Mouse (Mus musculus) neural tube, embryonic 12.5 days (tissue): ENCODE results near the gene Snrnp200. TPM values are rescaled to one million over a fixed set of nuclear protein-coding genes. Genes with fewer than 3 reads are reported as not detected.

Source experiments
- ATAC-seq: fragments of 200-750 bp; cut with Nextera tagmentation; 2 replicates; pipeline ENCODE4 v1.8.0; 2017; ENCODE audit warnings: low read depth, mild to moderate bottlenecking, moderate TSS enrichment, moderate library complexity; ENCODE audit not compliant: low FRiP score
- H3K27ac ChIP-seq: fragments of 300-500 bp; sonication (generic); 2 replicates; pipeline ENCODE4 v1.5.1; 2016
- H3K27me3 ChIP-seq: fragments of 300-500 bp; sonication (generic); replicated peaks from 2 replicates; pipeline ENCODE4 v1.6.1; 2016; ENCODE audit warnings: mild to moderate bottlenecking
- H3K36me3 ChIP-seq: fragments of 300-500 bp; sonication (generic); 2 replicates; pipeline ENCODE4 v1.6.1; 2016; ENCODE audit warnings: mild to moderate bottlenecking
- H3K4me1 ChIP-seq: fragments of 300-500 bp; sonication (generic); 2 replicates; pipeline ENCODE4 v1.6.1; 2016
- H3K4me2 ChIP-seq: fragments of 300-500 bp; sonication (generic); replicated peaks from 2 replicates; pipeline ENCODE4 v1.6.1; 2016; ENCODE audit warnings: mild to moderate bottlenecking
- H3K4me3 ChIP-seq: fragments of 300-500 bp; sonication (generic); 2 replicates; pipeline ENCODE4 v1.5.1; 2016
- H3K9ac ChIP-seq: fragments of 300-500 bp; sonication (generic); 2 replicates; pipeline ENCODE4 v1.6.1; 2016; ENCODE audit warnings: mild to moderate bottlenecking
- H3K9me3 ChIP-seq: fragments of 300-500 bp; sonication (generic); 2 replicates; pipeline ENCODE4 v1.6.1; 2016; ENCODE audit warnings: mild to moderate bottlenecking
- WGBS: fragments of 180-500 bp; shearing (Covaris S2); methylation state at CpG from one replicate; pipeline ENCODE4 v1.1.7; 2016; 5-methylcytosine and 5-hydroxymethylcytosine counted together
- polyA plus RNA-seq: library from polyadenylated mRNA; unstranded; fragments of >200 nt; fragmentation: Nextera tagmentation; extraction: Ambion mirVana; gene quantifications from 2 replicates; pipeline ENCODE4 v1.2.1, GENCODE M21; 2016

Gene Snrnp200
- polyA plus RNA-seq, 1 experiment from 2014 or later: 76.8 TPM

DNA sequence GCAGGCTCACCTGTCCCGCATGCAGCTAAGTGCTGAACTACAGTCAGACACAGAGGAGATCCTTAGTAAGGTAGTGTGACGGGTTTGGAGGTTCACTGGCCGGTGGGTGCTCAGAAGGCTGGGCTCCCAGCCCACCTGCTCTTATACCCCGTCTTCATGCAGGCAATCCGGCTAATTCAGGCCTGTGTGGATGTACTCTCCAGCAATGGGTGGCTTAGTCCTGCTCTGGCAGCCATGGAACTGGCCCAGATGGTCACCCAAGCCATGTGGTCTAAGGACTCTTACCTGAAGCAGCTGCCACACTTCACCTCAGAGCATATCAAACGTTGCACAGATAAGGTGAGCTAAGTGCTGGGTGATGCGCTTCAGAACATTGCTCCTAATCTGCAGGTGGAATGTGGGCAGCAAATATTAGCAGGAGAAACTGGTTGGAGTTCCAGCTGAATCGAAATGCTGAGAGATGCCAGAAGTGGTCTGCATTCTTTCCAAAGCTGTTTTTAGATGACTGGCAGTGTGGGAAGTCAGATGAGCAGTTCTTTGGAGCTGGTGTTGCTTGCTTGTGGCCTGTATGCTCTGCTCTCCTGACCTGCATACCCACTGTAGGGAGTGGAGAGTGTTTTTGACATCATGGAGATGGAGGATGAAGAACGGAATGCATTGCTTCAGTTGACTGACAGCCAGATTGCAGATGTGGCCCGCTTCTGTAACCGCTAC, 29.9 kb downstream of the Snrnp200 start:
- Histone ChIP-seq H3K4me2 (no peak overlapping the region), H3K36me3 (peaks cover 90% of the 10 kb centered on the region), H3K4me3 (no peak overlapping the region), H3K9ac (no peak overlapping the region), H3K27me3 (no peaks in the 10 kb centered on the region), H3K27ac (no peak overlapping the region), H3K9me3 (no peaks in the 10 kb centered on the region), H3K4me1 (no peaks in the 10 kb centered on the region)
- ATAC-seq: no peak
- 94% methylated on average over 11 of the region's 11 CpGs for WGBS

DNA sequence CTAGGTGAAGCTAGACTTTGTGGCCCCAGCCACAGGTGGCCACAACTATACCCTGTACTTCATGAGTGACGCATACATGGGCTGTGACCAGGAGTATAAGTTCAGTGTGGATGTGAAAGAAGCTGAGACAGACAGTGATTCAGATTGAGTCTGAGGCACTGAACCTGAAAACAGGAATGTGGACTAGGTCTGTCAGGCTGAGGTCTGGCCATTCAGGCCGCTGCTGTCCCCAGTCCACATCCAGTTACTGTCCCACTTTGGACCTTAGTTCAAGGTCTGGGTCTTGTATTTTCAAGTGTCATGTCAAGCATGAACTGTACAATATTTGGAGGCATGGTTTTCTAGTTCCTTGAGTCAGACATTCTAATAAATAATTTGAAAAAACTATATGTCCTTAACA, 31.9 kb downstream of the Snrnp200 start:
- Histone ChIP-seq H3K27ac (no peak overlapping the region), H3K36me3 (peaks cover 87% of the 10 kb centered on the region)
- 92% methylated on average over 2 of the region's 2 CpGs for WGBS

DNA sequence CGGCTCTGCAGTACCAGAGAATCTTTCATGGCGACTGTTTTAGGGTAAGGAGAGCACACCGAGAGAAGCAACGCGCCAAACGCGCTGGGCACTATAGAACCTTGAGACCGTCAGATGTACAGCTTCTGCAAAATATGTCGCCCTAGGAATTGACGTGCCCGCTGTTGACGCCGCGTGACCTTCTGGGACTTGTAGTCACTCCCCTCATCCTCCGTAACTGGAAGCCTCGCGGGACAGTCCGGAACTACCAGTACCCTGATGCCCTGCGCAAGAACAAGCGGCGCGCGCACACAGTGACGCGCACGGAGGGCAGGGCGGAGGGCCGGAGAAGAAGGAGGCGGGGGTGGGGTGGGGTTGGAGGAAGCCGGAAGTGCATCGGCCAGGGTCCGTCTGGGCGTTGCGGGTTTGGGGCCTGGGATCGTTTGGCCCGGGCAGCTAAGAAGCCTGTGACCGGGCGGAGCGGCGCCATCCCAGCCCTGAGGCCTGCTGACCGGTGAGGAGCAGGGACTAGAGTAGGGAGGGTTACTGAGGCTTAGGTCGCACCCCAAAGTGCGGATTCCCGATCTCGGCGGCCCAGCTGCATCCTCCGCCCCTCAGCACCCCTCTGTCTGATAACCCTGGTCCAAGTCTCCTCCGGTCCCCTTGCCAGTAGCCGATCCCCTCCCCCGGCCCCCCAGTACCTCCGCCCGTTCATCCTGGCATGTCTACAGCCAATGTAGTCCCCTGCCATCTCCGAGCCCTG, 39.6 kb downstream of the Snrnp200 start, which contains the start of the genes Ciao1 and Tmem127:
Gene Ciao1, minus strand, starts transcription at position 225 of the 742 bp plus-strand sequence.
Gene Tmem127, plus strand, starts transcription at position 317 of the 742 bp plus-strand sequence.
- Histone ChIP-seq H3K9ac (peak within 1 kb of the TSS; percentile 83), H3K27ac (peak within 1 kb of the TSS; percentile 42; the same call in 1 of the 2 replicates), H3K4me3 (peak within 1 kb of the TSS; percentile 90), H3K36me3 (peaks cover 37% of the 10 kb centered on the region), H3K27me3 (no peaks in the 10 kb centered on the region), H3K4me1 (peaks cover 20% of the 10 kb centered on the region), H3K9me3 (no peaks in the 10 kb centered on the region), H3K4me2 (peak within 1 kb of the TSS; percentile 100)
- peak; percentile 99 for ATAC-seq
- WGBS: under 1% methylated on average over 53 of the region's 53 CpGs

More for the DNA sequence above, 31.9 kb downstream of the Snrnp200 start:
- no peak overlapping the region for H3K4me3 ChIP-seq
- H3K4me1 ChIP-seq: no peaks in the 10 kb centered on the region
- no peak overlapping the region for H3K9ac ChIP-seq
- no peak for ATAC-seq
- no peaks in the 10 kb centered on the region for H3K9me3 ChIP-seq
- H3K4me2 ChIP-seq: no peak overlapping the region
- H3K27me3 ChIP-seq: no peaks in the 10 kb centered on the region

DNA sequence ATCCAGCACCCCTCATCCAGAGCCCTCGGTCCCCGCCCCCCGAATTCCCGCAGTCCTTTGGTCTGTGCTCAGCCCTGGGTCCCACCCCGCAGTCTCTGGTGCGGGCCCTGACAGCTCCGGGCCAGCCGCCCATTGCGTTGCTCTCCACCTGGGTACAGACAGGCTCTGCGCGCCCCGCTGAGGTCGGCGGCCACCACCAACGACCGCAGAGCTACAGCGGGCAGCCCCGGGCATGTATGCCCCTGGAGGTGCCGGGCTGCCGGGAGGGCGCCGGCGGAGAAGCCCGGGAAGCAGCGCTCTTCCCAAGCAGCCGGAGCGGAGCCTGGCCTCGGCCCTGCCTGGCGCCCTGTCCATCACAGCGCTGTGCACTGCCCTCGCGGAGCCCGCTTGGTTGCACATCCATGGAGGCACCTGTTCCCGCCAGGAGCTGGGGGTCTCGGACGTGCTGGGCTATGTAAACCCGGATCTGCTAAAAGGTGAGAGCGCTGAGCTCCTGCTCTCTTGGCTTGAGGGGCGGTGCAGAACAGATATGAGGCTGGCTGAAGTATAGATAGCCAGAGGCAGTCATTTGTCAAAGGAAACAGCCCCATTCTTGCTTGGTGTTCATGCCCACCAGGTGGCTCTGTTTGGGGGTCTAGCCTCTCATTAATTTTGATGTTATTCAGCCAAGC, 40.3 kb downstream of the Snrnp200 start:
- H3K9me3 ChIP-seq: no peaks in the 10 kb centered on the region
- H3K36me3 ChIP-seq: peaks cover 31% of the 10 kb centered on the region
- WGBS: under 1% methylated on average over 39 of the region's 39 CpGs
- peaks cover 20% of the 10 kb centered on the region for H3K4me1 ChIP-seq
- H3K27ac ChIP-seq: peak overlapping the region; percentile 42; the same call in 1 of the 2 replicates
- peak overlapping the region; percentile 100 for H3K4me2 ChIP-seq
- H3K9ac ChIP-seq: peak overlapping the region; percentile 83
- peak overlapping the region; percentile 90 for H3K4me3 ChIP-seq
- peak; percentile 77 for ATAC-seq
- no peaks in the 10 kb centered on the region for H3K27me3 ChIP-seq

DNA sequence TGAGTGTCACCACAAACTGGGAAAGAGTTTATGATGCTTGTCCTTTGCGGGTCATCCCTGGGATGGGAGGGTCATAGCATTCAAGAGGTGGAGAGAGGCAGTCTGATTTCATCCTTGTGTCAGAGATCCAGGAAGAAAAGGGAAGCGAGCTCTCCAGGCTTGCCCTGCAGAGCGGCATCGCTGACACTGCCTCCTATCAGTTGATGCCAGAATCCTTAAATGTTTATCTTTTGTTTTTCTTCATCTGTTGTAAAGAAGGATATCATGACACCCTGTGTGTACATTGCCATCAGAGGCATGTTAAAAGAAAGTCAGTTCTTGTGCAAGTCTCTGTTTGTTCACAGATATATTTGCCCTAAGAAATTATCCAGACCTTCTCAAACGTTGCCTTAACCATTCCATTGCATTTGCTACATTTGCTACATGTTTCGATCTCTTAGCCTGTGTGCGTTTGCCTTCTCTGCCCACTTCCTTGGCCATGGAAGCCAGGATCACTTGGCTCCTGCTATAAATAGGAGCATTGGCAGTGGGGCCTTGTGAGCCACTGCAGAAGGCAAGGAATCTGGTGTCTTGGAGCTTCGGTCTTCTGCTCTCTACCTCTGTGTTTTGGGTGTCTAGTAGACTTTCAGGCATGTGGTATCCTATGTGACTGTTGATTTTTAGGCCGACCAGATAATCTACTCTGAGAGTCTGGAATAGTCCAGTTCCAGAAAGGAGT, 42.3 kb downstream of the Snrnp200 start:
- Histone ChIP-seq H3K27ac (no peak overlapping the region), H3K9me3 (no peaks in the 10 kb centered on the region), H3K4me1 (peaks cover 20% of the 10 kb centered on the region), H3K4me3 (no peak overlapping the region), H3K27me3 (no peaks in the 10 kb centered on the region), H3K9ac (no peak overlapping the region), H3K36me3 (peaks cover 13% of the 10 kb centered on the region), H3K4me2 (no peak overlapping the region)
- WGBS: 94% methylated on average over 9 of the region's 9 CpGs
- no peak for ATAC-seq

DNA sequence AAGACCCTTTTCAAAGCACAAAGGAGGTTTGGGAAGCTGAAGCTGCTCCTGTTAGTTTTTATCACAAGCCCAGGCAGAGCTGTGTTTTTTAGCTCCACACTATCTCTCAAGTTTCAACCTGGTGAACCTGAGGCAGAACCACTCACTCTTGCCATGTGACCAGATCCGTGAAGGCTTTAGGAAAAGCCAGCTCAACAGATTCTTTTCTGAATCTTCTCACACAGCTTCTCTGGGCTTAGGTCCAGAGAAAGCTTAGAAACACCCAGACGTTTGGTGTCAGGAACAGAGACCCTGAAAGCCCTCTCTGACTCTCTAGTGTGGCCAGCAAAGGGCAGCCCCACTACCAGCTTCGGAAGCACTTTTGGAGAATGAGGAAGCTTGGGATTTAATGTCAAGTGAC, 43.3 kb downstream of the Snrnp200 start:
- 83% methylated on average over 3 of the region's 3 CpGs for WGBS
- ATAC-seq: no peak
- no peaks in the 10 kb centered on the region for H3K9me3 ChIP-seq
- no peak overlapping the region for H3K4me2 ChIP-seq
- H3K4me1 ChIP-seq: peaks cover 18% of the 10 kb centered on the region
- no peak overlapping the region for H3K27ac ChIP-seq
- no peak overlapping the region for H3K9ac ChIP-seq
- peaks cover 9% of the 10 kb centered on the region for H3K36me3 ChIP-seq
- no peaks in the 10 kb centered on the region for H3K27me3 ChIP-seq
- H3K4me3 ChIP-seq: no peak overlapping the region

DNA sequence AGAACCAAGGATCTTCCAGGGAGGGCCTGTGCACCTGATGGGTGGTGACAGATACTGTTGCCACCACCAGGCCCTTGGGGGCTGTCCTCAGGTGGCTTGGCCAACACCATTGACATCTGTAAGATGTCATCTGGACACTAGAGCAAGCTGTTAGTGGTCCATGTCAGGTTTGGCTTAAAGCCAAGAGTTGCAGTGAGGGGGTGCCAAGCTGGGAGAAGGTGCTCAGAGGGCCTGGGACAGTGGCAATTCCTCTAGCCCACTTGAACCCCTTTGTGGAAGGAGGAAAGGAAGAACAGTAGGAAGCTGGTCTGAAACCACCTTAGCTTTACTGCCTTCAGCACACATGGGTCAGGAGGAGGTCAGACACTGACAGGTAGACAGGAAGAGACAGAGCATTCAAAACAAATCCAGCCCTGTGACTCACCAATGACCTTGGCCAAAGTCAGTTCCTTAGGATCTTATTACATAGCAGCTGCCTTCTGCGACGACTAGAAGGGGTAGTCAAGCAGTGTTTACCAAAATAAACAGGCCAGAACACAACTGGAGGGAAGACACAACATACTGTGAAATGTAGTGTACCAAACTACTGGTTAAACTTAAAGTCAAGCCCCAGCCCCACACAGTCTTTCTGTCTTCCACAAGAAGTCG, 43.8 kb downstream of the Snrnp200 start:
- 92% methylated on average over 3 of the region's 3 CpGs for WGBS
- no peak overlapping the region for H3K27ac ChIP-seq
- H3K9ac ChIP-seq: no peak overlapping the region
- H3K27me3 ChIP-seq: no peaks in the 10 kb centered on the region
- no peak overlapping the region for H3K4me2 ChIP-seq
- no peak for ATAC-seq
- peaks cover 13% of the 10 kb centered on the region for H3K4me1 ChIP-seq
- H3K9me3 ChIP-seq: no peaks in the 10 kb centered on the region
- peaks cover 15% of the 10 kb centered on the region for H3K36me3 ChIP-seq
- H3K4me3 ChIP-seq: no peak overlapping the region

DNA sequence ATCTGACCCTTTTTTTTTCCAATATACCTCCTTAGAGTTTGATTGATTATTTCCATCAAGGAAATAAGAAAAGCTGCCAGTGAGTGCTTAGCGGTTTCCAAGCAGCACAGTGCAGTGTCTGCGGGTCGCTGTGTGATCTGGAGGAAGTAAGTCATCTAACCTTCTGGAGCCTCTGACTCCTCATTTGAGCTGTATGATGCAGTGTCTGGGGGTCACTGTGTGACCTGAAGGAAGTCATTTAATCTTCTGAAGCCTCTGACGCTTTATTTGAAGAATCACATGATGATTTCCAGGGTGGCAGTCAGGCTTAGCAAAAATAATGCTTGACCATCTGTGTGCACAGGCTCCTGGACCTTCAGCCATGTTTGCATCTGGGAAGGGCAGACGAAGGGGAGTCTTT, 44.6 kb downstream of the Snrnp200 start:
- ATAC-seq: no peak
- H3K27ac ChIP-seq: no peak overlapping the region
- H3K27me3 ChIP-seq: no peaks in the 10 kb centered on the region
- H3K4me1 ChIP-seq: peaks cover 12% of the 10 kb centered on the region
- H3K9me3 ChIP-seq: no peaks in the 10 kb centered on the region
- no peak overlapping the region for H3K4me2 ChIP-seq
- no peak overlapping the region for H3K4me3 ChIP-seq
- H3K36me3 ChIP-seq: peaks cover 23% of the 10 kb centered on the region
- WGBS: 87% methylated on average over 5 of the region's 5 CpGs
- H3K9ac ChIP-seq: no peak overlapping the region

DNA sequence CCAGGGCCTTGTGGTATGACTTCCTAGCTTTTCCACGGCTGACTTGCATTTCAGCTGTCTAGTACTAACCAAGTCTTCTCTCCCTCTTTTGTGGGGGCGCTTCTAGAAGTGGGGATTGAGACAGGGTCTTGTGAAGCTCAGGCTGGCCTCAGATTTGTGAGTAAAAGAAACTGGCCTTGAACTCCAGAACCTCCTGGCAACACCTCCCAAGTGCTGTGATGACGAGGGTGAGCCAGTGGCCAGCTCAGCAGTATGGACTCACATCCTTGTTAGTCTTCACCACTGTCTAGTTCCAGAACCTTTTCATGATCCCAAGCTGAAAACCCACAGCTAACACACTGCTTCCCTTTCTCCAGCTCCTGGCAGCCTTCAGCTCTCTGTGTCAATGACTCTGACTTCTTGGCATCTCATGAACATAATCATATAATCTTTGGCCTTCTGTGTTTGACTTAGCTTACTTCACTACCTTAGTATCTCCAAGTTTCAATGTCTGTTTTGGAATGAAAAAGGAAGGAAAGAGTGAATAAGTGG, 46.5 kb downstream of the Snrnp200 start:
- Histone ChIP-seq H3K4me3 (no peak overlapping the region), H3K9ac (no peak overlapping the region), H3K36me3 (peaks cover 41% of the 10 kb centered on the region), H3K27me3 (no peaks in the 10 kb centered on the region), H3K4me2 (no peak overlapping the region), H3K9me3 (no peaks in the 10 kb centered on the region), H3K4me1 (no peaks in the 10 kb centered on the region; the same call in 1 of the 2 replicates), H3K27ac (no peak overlapping the region)
- 84% methylated on average over 3 of the region's 3 CpGs for WGBS
- no peak for ATAC-seq

DNA sequence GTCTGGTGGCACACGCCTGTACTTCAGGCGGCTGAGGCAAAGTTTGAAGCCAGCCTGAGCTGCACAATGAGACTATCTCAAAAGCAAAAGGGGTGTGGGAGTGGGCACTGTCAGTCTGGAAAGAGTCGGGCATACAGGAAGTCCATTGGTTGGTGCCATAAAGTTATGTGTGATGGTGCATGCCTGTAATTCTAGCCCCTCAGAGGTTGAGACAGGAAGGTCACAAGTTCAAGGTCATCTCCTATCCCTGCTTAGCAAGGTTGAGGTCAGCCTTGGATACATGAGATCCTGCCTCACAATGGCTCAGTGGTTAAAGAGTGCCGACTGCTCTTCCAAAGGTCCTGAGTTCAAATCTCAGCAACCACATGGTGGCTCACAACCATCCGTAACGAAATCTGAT, 47.1 kb downstream of the Snrnp200 start:
- peaks cover 44% of the 10 kb centered on the region for H3K36me3 ChIP-seq
- H3K4me3 ChIP-seq: no peak overlapping the region
- no peaks in the 10 kb centered on the region; the same call in 1 of the 2 replicates for H3K4me1 ChIP-seq
- ATAC-seq: no peak
- 88% methylated on average over 6 of the region's 6 CpGs for WGBS
- no peaks in the 10 kb centered on the region for H3K27me3 ChIP-seq
- H3K27ac ChIP-seq: no peak overlapping the region
- H3K4me2 ChIP-seq: no peak overlapping the region
- H3K9me3 ChIP-seq: no peaks in the 10 kb centered on the region
- H3K9ac ChIP-seq: no peak overlapping the region

DNA sequence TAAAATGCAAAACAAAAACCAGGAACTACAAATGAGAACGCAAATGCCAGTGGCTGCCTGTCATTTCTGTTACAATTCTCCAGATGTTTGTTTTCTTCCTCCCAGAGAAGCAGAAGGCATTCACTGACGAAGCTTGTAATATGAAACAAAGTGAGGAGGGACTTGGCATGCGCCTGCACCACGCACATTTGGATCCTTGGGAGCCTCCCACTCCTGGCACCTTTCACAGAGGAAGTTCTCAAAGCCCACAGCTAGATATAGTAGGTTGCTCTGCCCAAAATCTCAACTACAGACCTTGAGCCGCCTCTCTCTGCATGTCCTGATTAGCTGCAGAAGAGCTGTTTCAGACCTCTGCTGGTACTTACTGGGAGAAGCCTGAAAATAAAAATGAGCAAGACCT, 51.2 kb downstream of the Snrnp200 start:
- WGBS: 96% methylated on average over 5 of the region's 5 CpGs
- H3K36me3 ChIP-seq: peaks cover 44% of the 10 kb centered on the region
- H3K4me2 ChIP-seq: no peak overlapping the region
- no peaks in the 10 kb centered on the region for H3K4me1 ChIP-seq
- no peaks in the 10 kb centered on the region for H3K27me3 ChIP-seq
- H3K27ac ChIP-seq: no peak overlapping the region
- no peaks in the 10 kb centered on the region for H3K9me3 ChIP-seq
- H3K9ac ChIP-seq: no peak overlapping the region
- no peak overlapping the region for H3K4me3 ChIP-seq
- no peak for ATAC-seq
